Mouse (Mus musculus) myocyte (in vitro differentiated cells): ENCODE data around the gene BC107364. TPM values are rescaled to one million over a fixed set of nuclear protein-coding genes. Genes with fewer than 3 reads are reported as not detected.
A peak's percentile ranks its signal among the peaks of the same experiment; 100 is the strongest.

ENCODE experiments used
- H3K27me3 ChIP-seq: one replicate; pipeline ENCODE4 v1.6.1; 2011; ENCODE audit not compliant: control insufficient read depth, insufficient read depth, insufficient read length
- H3K36me3 ChIP-seq: one replicate; pipeline ENCODE4 v1.6.1; 2011; ENCODE audit not compliant: control insufficient read depth, insufficient read depth
- H3K4me2 ChIP-seq: one replicate; pipeline ENCODE4 v1.6.1; 2011; ENCODE audit warnings: low read depth, control low read depth
- H3K4me3 ChIP-seq: one replicate; pipeline ENCODE4 v1.5.1; 2011; ENCODE audit warnings: mild to moderate bottlenecking, control low read depth, moderate library complexity
- H3K79me2 ChIP-seq: one replicate; pipeline ENCODE4 v1.6.1; 2011; ENCODE audit not compliant: control insufficient read depth, insufficient read depth
- H3ac ChIP-seq: one replicate; pipeline ENCODE4 v1.6.1; 2011; ENCODE audit not compliant: control insufficient read depth, insufficient read length
- CEBPB ChIP-seq: IDR thresholded peaks from 2 replicates; pipeline ENCODE4 v1.6.1; 2011; ENCODE audit warnings: mild to moderate bottlenecking, moderate library complexity; ENCODE audit not compliant: poor library complexity, insufficient read depth, severe bottlenecking
- E2F4 ChIP-seq: IDR thresholded peaks from one replicate; pipeline ENCODE4 v1.6.1; 2011; ENCODE audit warnings: mild to moderate bottlenecking, control low read depth, moderate library complexity; ENCODE audit not compliant: insufficient read depth
- MAX ChIP-seq: IDR thresholded peaks from one replicate; pipeline ENCODE4 v1.6.1; 2011; ENCODE audit warnings: low read depth, mild to moderate bottlenecking, control low read depth
- MYOD1 ChIP-seq, 3 experiments: IDR thresholded peaks; one replicate each; pipeline ENCODE4 v1.6.1; 2011; ENCODE audit warnings: control low read depth in 2 of 3, low read depth in 2 of 3, mild to moderate bottlenecking in 2 of 3, moderate library complexity in 1 of 3; ENCODE audit not compliant: insufficient read length in 2 of 3, control insufficient read depth in 1 of 3
- MYOG ChIP-seq, 3 experiments: IDR thresholded peaks; one replicate each; pipeline ENCODE4 v1.6.1; 2011; ENCODE audit warnings: control low read depth in 2 of 3, low read depth in 2 of 3, mild to moderate bottlenecking in 2 of 3; ENCODE audit not compliant: insufficient read length in 2 of 3, control insufficient read depth in 1 of 3, insufficient read depth in 1 of 3
- POLR2A ChIP-seq: IDR thresholded peaks from one replicate; pipeline ENCODE4 v1.6.1; 2011; ENCODE audit warnings: low read depth, mild to moderate bottlenecking, control low read depth, moderate library complexity; ENCODE audit not compliant: insufficient read length
- POLR2AphosphoS2 ChIP-seq: IDR thresholded peaks from one replicate; pipeline ENCODE4 v1.6.1; 2011; ENCODE audit warnings: low read depth, control low read depth; ENCODE audit not compliant: insufficient read length
- REST ChIP-seq: IDR thresholded peaks from one replicate; pipeline ENCODE4 v1.6.1; 2011; ENCODE audit warnings: mild to moderate bottlenecking, control low read depth, moderate library complexity; ENCODE audit not compliant: insufficient read depth, insufficient read length
- SRF ChIP-seq: IDR thresholded peaks from one replicate; pipeline ENCODE4 v1.6.1; 2011; ENCODE audit warnings: low read depth; ENCODE audit not compliant: control insufficient read depth, insufficient read length
- TCF12 ChIP-seq: IDR thresholded peaks from one replicate; pipeline ENCODE4 v1.6.1; 2011; ENCODE audit warnings: mild to moderate bottlenecking, control low read depth; ENCODE audit not compliant: poor library complexity, insufficient read depth, severe bottlenecking
- TCF3 ChIP-seq: IDR thresholded peaks from one replicate; pipeline ENCODE4 v1.6.1; 2011; ENCODE audit warnings: low read depth, control low read depth; ENCODE audit not compliant: insufficient read length
- USF1 ChIP-seq: IDR thresholded peaks from one replicate; pipeline ENCODE4 v1.6.1; 2011; ENCODE audit warnings: low read depth, mild to moderate bottlenecking, control low read depth, moderate library complexity
- polyA plus RNA-seq: library from polyadenylated mRNA; unstranded; fragments of >200 nt; fragmentation: generic; extraction: Trizol; gene quantifications from one replicate; pipeline ENCODE4 v1.2.1, GENCODE M21; 2012; ENCODE audit warnings: missing spikeins

The BC107364 gene
- polyA plus RNA-seq, 1 experiment = not detected

DNA sequence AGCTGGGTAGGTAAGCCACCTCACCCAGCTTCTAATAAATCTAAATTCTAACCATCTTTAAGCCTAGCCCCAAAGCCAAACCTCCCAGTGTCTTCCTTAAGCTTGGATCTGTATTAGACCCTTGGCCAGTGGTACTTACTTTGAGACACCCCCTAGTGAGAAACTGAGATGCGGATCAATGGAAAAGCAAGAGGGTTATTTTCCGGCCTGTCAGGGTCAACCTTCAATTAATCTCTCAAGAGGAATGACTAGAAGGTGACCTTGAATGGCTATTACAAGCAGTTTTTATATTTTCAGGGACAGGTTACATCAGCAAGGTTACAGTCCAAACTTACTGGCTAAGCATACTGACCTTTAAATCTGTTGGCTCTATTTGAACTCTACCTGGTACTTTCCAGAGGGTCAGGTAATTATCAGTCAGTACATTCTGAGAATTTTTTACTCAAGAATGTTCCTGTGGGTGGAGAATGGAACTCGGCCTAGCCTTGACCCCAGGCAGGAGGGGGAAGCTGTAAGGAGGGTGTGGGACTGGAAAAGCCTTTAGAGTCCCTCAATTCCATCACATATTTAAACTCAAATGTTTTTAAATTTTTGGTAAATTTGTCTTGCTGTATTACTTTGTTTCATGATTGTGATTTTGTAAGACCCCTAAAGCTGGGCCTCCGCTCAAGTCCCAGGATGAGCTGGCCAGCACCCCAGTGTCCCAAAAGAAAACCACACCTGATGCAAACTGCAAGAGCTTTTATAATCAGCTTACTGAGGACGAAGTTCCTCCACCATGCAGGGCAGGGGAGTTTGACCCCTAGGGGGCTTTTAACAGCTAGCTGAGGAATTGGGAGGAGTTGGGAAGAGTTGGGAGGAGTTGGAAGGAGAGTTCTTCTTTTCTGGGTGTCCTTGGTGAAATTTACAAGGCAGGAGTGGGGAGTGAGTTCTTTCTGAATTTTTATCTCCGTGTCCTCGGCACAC is 34.0 kb downstream of the BC107364 start:
- no peaks in the 10 kb centered on the region for H3K36me3 ChIP-seq
- no peak overlapping the region for H3K4me3 ChIP-seq
- no peaks in the 10 kb centered on the region for H3K27me3 ChIP-seq
- TF ChIP-seq CEBPB (no peak), E2F4 (no peak), USF1 (no peak), MYOG (IDR thresholded peaks at IDR 0.05; ENCODE audit: control insufficient read depth in 1 of 3, insufficient read depth in 1 of 3, insufficient read length in 2 of 3, low read depth in 2 of 3) (no peak), TCF3 (no peak), MAX (no peak), REST (no peak), POLR2AphosphoS2 (no peak), MYOD1 (IDR thresholded peaks at IDR 0.05; ENCODE audit: control insufficient read depth in 1 of 3, insufficient read length in 2 of 3, low read depth in 2 of 3) (no peak), SRF (no peak), TCF12 (no peak), POLR2A (no peak)
- no peak overlapping the region for H3K4me2 ChIP-seq
- H3K79me2 ChIP-seq = no peaks in the 10 kb centered on the region
- no peak overlapping the region for H3ac ChIP-seq

DNA sequence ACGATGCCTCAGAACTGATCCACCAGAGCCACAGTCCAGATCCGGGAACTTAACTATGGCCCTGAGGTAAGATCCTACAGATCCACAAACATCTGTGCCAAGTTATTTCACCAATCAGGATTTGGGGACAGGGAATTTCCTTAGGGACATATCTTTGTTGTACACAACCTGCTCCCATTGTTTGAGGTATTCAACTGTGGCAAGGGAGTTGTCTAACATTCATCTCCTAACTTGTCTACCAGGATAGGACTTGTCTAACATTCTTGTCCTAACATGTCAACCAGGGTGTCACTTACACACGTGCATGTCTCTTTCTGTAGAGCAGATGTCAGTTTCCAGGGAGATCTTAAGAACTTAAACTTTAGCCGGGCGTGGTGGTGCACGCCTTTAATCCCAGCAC is 35.5 kb downstream of the BC107364 start:
- Histone ChIP-seq H3K27me3 (no peaks in the 10 kb centered on the region), H3ac (no peak overlapping the region), H3K4me3 (no peak overlapping the region), H3K79me2 (no peaks in the 10 kb centered on the region), H3K36me3 (no peaks in the 10 kb centered on the region), H3K4me2 (no peak overlapping the region)
- TF ChIP-seq CEBPB (no peak), SRF (no peak), POLR2AphosphoS2 (no peak), MAX (no peak), MYOD1 (IDR thresholded peaks at IDR 0.05; ENCODE audit: control insufficient read depth in 1 of 3, insufficient read length in 2 of 3, low read depth in 2 of 3) (no peak), REST (no peak), USF1 (no peak), TCF3 (no peak), E2F4 (no peak), TCF12 (no peak), POLR2A (no peak), MYOG (IDR thresholded peaks at IDR 0.05; ENCODE audit: control insufficient read depth in 1 of 3, insufficient read depth in 1 of 3, insufficient read length in 2 of 3, low read depth in 2 of 3) (no peak)

DNA sequence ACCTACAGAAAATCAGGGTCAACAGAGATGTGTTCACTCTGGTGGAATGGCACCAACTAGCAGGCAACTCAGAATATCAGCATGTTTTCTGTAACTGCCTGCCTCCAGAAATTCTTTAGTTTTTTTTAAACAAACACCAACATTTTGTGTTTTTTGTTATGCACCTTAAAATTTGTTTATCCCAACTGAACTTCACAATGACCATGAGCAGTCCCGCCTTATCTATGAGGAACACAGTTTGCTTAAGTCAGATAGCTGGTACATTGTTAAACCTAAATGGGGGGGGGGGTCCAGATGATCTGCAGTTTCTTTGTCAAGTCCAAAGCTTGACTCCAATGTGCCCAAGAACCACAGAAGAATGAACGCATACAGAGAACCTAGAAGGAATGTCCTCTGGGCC is 36.0 kb downstream of the BC107364 start:
- TF ChIP-seq CEBPB (no peak), MYOG (IDR thresholded peaks at IDR 0.05; ENCODE audit: control insufficient read depth in 1 of 3, insufficient read depth in 1 of 3, insufficient read length in 2 of 3, low read depth in 2 of 3) (no peak), USF1 (no peak), MYOD1 (IDR thresholded peaks at IDR 0.05; ENCODE audit: control insufficient read depth in 1 of 3, insufficient read length in 2 of 3, low read depth in 2 of 3) (no peak), TCF12 (no peak), TCF3 (no peak), MAX (no peak), POLR2AphosphoS2 (no peak), SRF (no peak), REST (no peak), E2F4 (no peak), POLR2A (no peak)
- Histone ChIP-seq H3K27me3 (no peaks in the 10 kb centered on the region), H3K4me2 (no peak overlapping the region), H3ac (no peak overlapping the region), H3K36me3 (no peaks in the 10 kb centered on the region), H3K79me2 (no peaks in the 10 kb centered on the region), H3K4me3 (no peak overlapping the region)

GRCm38 (mm10) chr3:96414951-96415327 is 37.2 kb downstream of the BC107364 start:
- Histone ChIP-seq H3K36me3 (no peaks in the 10 kb centered on the region), H3K4me2 (peak overlapping the region; percentile 94), H3K4me3 (peak overlapping the region; percentile 44), H3K79me2 (no peaks in the 10 kb centered on the region), H3ac (peak overlapping the region; percentile 55), H3K27me3 (no peaks in the 10 kb centered on the region)
- TF ChIP-seq MAX = no peak
- no peak for TF ChIP-seq POLR2AphosphoS2
- TF ChIP-seq CEBPB = no peak
